Mouse (Mus musculus) intestine, postnatal 0 days (tissue): Measurements from ENCODE around the gene Cops9. TPM values are rescaled to one million over a fixed set of nuclear protein-coding genes. Genes with fewer than 3 reads are reported as not detected.

Source experiments
- ATAC-seq: fragments of 200-750 bp; cut with Nextera tagmentation; 2 replicates; pipeline ENCODE4 v1.8.0; 2017; ENCODE audit warnings: mild to moderate bottlenecking, moderate TSS enrichment, moderate library complexity
- H3K27ac ChIP-seq: fragments of 300-500 bp; sonication (generic); 2 replicates; pipeline ENCODE4 v1.5.1; 2014; ENCODE audit warnings: mild to moderate bottlenecking, low read depth, low read length, moderate library complexity
- H3K27me3 ChIP-seq: fragments of 300-500 bp; sonication (generic); replicated peaks from 2 replicates; pipeline ENCODE4 v1.6.1; 2014; ENCODE audit warnings: low read length, mixed read lengths; ENCODE audit not compliant: control insufficient read depth, insufficient read depth
- H3K36me3 ChIP-seq: fragments of 300-500 bp; sonication (generic); 2 replicates; pipeline ENCODE4 v1.6.1; 2014; ENCODE audit warnings: mild to moderate bottlenecking, moderate library complexity; ENCODE audit not compliant: control insufficient read depth, insufficient read depth
- H3K4me1 ChIP-seq: fragments of 300-500 bp; sonication (generic); replicated peaks from 2 replicates; pipeline ENCODE4 v1.6.1; 2014; ENCODE audit warnings: antibody characterized with exemption, low read length, mixed read lengths; ENCODE audit not compliant: control insufficient read depth, insufficient read depth
- H3K4me2 ChIP-seq: fragments of 300-500 bp; sonication (generic); replicated peaks from 2 replicates; pipeline ENCODE4 v1.6.1; 2014; ENCODE audit warnings: low read depth, mild to moderate bottlenecking, moderate library complexity
- H3K4me3 ChIP-seq: fragments of 300-500 bp; sonication (generic); 2 replicates; pipeline ENCODE4 v1.5.1; 2014; ENCODE audit warnings: low read depth, low read length
- H3K9ac ChIP-seq: fragments of 300-500 bp; sonication (generic); 2 replicates; pipeline ENCODE4 v1.6.1; 2014; ENCODE audit warnings: mild to moderate bottlenecking, low read depth, low read length
- H3K9me3 ChIP-seq: fragments of 300-500 bp; sonication (generic); 2 replicates; pipeline ENCODE4 v1.6.1; 2016; ENCODE audit warnings: mixed run types; ENCODE audit not compliant: control insufficient read depth
- CTCF ChIP-seq: sonication (generic); IDR thresholded peaks from 2 replicates; pipeline ENCODE4 v1.5.1; 2016; ENCODE audit warnings: low read depth, mild to moderate bottlenecking, control low read depth, antibody characterized with exemption, moderate library complexity
- WGBS: fragments of 180-500 bp; shearing (Covaris S2); extraction: QIAGEN DNeasy Blood & Tissue Kit; methylation state at CpG from one replicate; pipeline ENCODE4 v1.1.7; 2014; 5-methylcytosine and 5-hydroxymethylcytosine counted together
- polyA plus RNA-seq: library from polyadenylated mRNA; unstranded; fragments of >200 nt; fragmentation: Nextera tagmentation; extraction: Ambion mirVana; gene quantifications from 2 replicates; pipeline ENCODE4 v1.2.1, GENCODE M21; 2015

Cops9 gene
- polyA plus RNA-seq, 1 experiment from 2014 or later, result 419 TPM

GRCm38 (mm10) chr1:92640393-92640792 is 1.4 kb downstream of the Cops9 start:
- ATAC-seq, result no peak
- H3K9me3 ChIP-seq, result no peaks in the 10 kb centered on the region
- peak overlapping the region; percentile 88 for H3K4me2 ChIP-seq
- H3K27me3 ChIP-seq, result no peaks in the 10 kb centered on the region
- H3K4me1 ChIP-seq, result no peaks in the 10 kb centered on the region
- H3K9ac ChIP-seq, result no peak overlapping the region
- peaks cover 29% of the 10 kb centered on the region for H3K36me3 ChIP-seq
- no peak for TF ChIP-seq CTCF
- H3K4me3 ChIP-seq, result no peak overlapping the region
- no peak overlapping the region for H3K27ac ChIP-seq
- 82% methylated on average over 6 of the region's 6 CpGs for WGBS

- WGBS, result 98% methylated on average over 4 of the region's 4 CpGs
- no peak overlapping the region for H3K9ac ChIP-seq
- H3K36me3 ChIP-seq, result peaks cover 29% of the 10 kb centered on the region
- no peak for ATAC-seq
- no peak for TF ChIP-seq CTCF
- H3K4me1 ChIP-seq, result no peaks in the 10 kb centered on the region
- no peak overlapping the region for H3K4me2 ChIP-seq
- no peaks in the 10 kb centered on the region for H3K9me3 ChIP-seq
- no peak overlapping the region for H3K27ac ChIP-seq
- no peaks in the 10 kb centered on the region for H3K27me3 ChIP-seq
- H3K4me3 ChIP-seq, result no peak overlapping the region
Measured at GRCm38 (mm10) chr1:92638736-92639135, 3.0 kb downstream of the Cops9 start.

GRCm38 (mm10) chr1:92638181-92638580 is 3.6 kb downstream of the Cops9 start:
- no peaks in the 10 kb centered on the region for H3K4me1 ChIP-seq
- H3K9ac ChIP-seq, result no peak overlapping the region
- no peak for TF ChIP-seq CTCF
- no peaks in the 10 kb centered on the region for H3K27me3 ChIP-seq
- WGBS, result 76% methylated on average over 3 of the region's 3 CpGs
- H3K27ac ChIP-seq, result no peak overlapping the region
- H3K4me2 ChIP-seq, result no peak overlapping the region
- ATAC-seq, result no peak
- no peak overlapping the region for H3K4me3 ChIP-seq
- H3K36me3 ChIP-seq, result peaks cover 29% of the 10 kb centered on the region
- no peaks in the 10 kb centered on the region for H3K9me3 ChIP-seq

- Histone ChIP-seq H3K9me3 (no peaks in the 10 kb centered on the region), H3K4me1 (no peaks in the 10 kb centered on the region), H3K36me3 (peaks cover 29% of the 10 kb centered on the region), H3K4me2 (no peak overlapping the region), H3K27me3 (no peaks in the 10 kb centered on the region), H3K9ac (no peak overlapping the region), H3K4me3 (no peak overlapping the region), H3K27ac (no peak overlapping the region)
- no peak for TF ChIP-seq CTCF
- ATAC-seq, result no peak
- 89% methylated on average over 15 of the region's 15 CpGs for WGBS
Measured at GRCm38 (mm10) chr1:92637501-92638172, 4.1 kb downstream of the Cops9 start.

DNA sequence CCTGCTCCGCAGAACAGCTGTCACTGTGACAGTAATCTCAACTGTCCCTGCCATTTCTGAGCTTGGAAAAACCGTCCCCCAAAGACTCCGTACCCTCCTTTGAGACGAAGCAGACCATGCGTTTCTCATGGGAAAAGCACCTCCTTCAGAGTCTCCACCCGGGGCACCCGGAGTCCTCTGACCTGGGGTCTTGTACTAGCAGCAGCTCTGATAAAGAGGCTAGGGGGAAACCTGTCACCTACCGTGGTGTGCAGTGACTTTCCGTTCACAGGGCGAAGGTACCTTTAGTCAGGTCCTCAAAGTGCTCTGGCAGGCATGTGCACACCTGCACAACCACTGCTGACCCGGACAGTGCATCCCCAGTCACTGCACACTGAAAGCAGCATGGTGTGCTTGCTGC is 5.1 kb downstream of the Cops9 start:
- Histone ChIP-seq H3K27ac (no peak overlapping the region), H3K4me1 (no peaks in the 10 kb centered on the region), H3K4me2 (no peak overlapping the region), H3K27me3 (no peaks in the 10 kb centered on the region), H3K36me3 (peaks cover 29% of the 10 kb centered on the region), H3K4me3 (no peak overlapping the region), H3K9ac (no peak overlapping the region), H3K9me3 (no peaks in the 10 kb centered on the region)
- TF ChIP-seq CTCF, result no peak
- no peak for ATAC-seq
- 94% methylated on average over 11 of the region's 11 CpGs for WGBS

- Histone ChIP-seq H3K4me2 (no peak overlapping the region), H3K9ac (no peak overlapping the region), H3K27me3 (no peaks in the 10 kb centered on the region), H3K36me3 (peaks cover 29% of the 10 kb centered on the region), H3K27ac (no peak overlapping the region), H3K9me3 (no peaks in the 10 kb centered on the region), H3K4me1 (no peaks in the 10 kb centered on the region), H3K4me3 (no peak overlapping the region)
- no peak for ATAC-seq
- no peak for TF ChIP-seq CTCF
- 91% methylated on average over 8 of the region's 8 CpGs for WGBS
Measured at GRCm38 (mm10) chr1:92636015-92636414, 5.8 kb downstream of the Cops9 start.
